15 mouse cellular contexts compared by ENCODE assay signal in the genomic region with DNA sequence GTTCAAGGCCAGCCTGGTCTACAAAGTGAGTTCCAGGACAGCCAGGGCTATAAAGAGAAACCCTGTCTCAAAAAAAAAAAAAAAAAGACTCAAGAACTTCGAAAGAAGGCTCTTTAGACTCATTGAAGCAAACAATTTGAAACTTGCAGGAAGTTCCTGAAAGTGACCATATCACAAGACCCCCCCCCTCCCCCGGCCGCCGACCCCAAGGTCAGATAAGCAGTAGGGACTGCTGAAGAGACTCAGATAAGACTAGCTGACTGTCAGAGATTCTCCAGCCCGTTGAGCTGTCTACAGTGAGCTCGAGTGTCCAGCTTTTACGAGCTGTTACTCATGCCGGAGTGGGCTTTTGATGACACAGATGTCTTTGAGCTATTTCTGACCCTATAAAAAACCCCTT. TPM values are rescaled to one million over a fixed set of nuclear protein-coding genes. Genes with fewer than 3 reads are reported as not detected.
"Had no signal": no experiment of that assay in that cellular context is flagged by ENCODE, and none has a peak within 500 bp of the region (broad histone marks: within the 10 kb centered on the region; RNA-seq: fewer than 3 reads in every experiment).

No protein-coding gene starts in this region.

- H3K9ac ChIP-seq: liver, embryonic 13.5 days; lung, embryonic 14.5 days; neural tube, embryonic 12.5 days; neural tube, embryonic 15.5 days had no signal

- H3K4me1 ChIP-seq: neural tube, embryonic 12.5 days; neural tube, embryonic 15.5 days had no signal

- H3K4me3 ChIP-seq: liver, embryonic 13.5 days; midbrain, embryonic 10.5 days; neural tube, embryonic 12.5 days; neural tube, embryonic 15.5 days had no signal

- H3K36me3 ChIP-seq: liver, embryonic 13.5 days; midbrain, embryonic 10.5 days; neural tube, embryonic 12.5 days; neural tube, embryonic 15.5 days had no signal

- DNase-seq: kidney, adult 18-20 months; kidney, postnatal 4 days; liver, embryonic 13.5 days; lung, embryonic 14.5 days; midbrain, embryonic 14.5 days; right cerebral cortex, postnatal 25 days; thymus, adult 18-20 months; thymus, postnatal 36 days had no signal

- H3K9me3 ChIP-seq: liver, embryonic 13.5 days; neural tube, embryonic 15.5 days had no signal

- H3K4me2 ChIP-seq: liver, embryonic 13.5 days; neural tube, embryonic 12.5 days; neural tube, embryonic 15.5 days had no signal

- H3K27ac ChIP-seq: hindbrain, postnatal 0 days; liver, embryonic 13.5 days; macrophage; midbrain, embryonic 10.5 days; neural tube, embryonic 12.5 days; neural tube, embryonic 15.5 days had no signal

- ATAC-seq: hindbrain, postnatal 0 days; inflammation-experienced regulatory T-cells, adult 6 months; lung, postnatal 0 days had no signal

- H3K27me3 ChIP-seq: liver, embryonic 13.5 days; neural tube, embryonic 12.5 days; neural tube, embryonic 15.5 days had no signal

RNA-seq across cellular contexts. Expression of a gene that starts 2.3 kb away (rescaled TPM):
- polyA plus RNA-seq: inflammation-experienced regulatory T-cells, adult 6 months had no signal
